Mouse (Mus musculus): ENCODE data around the gene Dglucy.

The Dglucy gene

GRCm38 (mm10) chr12:100925644-100926619 is 147.1 kb downstream of the Dglucy start:
- peak in 1 of 2 experiments; percentile 75 for DNase-seq (ENCODE audit: low spot score in 2 of 2)

DNA sequence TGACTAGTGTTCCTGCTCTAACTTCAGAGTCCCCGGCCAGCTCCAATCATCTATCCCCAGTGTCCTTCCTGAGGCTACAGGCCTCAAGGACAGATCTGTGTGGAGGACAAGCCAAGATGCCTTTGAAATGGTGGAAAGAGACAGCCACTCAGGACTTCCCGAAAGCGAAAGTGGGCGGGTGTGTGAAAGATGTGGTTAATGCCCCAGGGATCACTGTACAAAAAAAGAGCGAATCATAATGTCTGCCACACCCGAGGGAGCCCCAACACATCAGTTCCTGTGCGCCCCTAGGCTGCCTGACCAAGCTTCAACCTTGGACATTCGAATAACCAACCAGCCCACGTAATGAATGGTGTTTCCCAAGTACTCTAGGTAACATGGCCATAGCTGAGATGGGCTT is 149.4 kb downstream of the Dglucy start:
- no peak for DNase-seq (ENCODE audit: low spot score in 2 of 2)

DNA sequence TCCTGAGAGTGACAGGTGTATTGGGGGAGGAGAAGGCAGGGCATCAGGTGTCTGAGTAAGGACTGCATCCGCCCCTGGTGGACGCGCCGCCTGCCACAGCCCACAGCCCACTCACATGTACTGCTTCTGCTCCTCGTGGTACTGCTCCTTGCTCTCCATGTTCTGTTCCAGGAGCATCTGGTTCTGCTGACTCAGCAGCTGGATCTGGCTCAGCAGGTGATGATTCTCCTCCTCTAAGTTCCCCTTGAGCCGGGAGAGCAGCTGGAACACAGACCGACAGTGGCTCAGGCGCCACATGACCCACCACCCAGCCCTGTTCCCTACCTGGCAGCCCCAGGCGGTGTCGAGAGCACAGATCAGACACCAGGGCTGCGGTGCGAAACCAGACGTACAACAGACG is 152.8 kb downstream of the Dglucy start:
- DNase-seq (ENCODE audit: low spot score in 2 of 2) = no peak

DNA sequence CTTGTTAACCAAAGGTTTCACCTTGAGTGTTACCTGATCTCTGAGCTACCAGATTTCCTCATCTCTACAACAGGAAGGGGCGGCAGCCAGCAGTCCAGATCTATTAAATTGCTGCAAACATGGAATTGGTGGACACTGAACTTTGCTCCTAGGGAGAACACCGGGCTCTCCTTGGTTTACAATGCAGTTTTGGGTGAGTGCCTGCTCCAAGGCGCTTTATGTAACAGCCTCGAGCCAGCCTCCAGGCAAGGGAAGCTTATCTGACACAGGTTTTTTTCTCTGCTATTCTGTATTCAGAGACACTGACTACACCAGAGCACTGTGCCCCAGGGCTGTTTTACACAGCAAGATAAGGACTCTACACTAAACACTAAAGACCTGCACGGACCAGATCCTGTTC is 155.9 kb downstream of the Dglucy start:
- DNase-seq (ENCODE audit: low spot score in 2 of 2) = no peak

- DNase-seq (ENCODE audit: low spot score in 2 of 2) = peak; percentile 70 to 87
Measured at GRCm38 (mm10) chr12:100936116-100936515, 157.3 kb downstream of the Dglucy start.

DNA sequence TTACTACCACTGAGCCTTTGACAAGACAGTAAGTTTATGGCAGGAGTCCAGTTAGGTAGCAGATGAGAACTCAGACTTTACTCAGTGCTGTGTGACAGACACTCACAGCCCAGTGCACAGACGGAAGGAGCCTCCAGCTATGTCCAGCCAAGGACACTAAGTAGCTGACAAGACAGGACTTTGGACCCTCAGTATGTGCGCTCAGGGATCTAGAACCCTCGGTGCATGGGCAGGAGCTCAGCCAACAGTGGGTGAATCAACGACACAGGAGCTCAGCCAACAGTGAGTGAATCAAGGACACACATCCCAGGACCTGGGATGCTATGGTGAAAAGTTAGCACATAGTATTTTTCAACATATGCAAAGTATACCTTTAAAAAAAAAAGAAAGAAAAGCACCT is 157.9 kb downstream of the Dglucy start:
- DNase-seq (ENCODE audit: low spot score in 2 of 2) = no peak

DNA sequence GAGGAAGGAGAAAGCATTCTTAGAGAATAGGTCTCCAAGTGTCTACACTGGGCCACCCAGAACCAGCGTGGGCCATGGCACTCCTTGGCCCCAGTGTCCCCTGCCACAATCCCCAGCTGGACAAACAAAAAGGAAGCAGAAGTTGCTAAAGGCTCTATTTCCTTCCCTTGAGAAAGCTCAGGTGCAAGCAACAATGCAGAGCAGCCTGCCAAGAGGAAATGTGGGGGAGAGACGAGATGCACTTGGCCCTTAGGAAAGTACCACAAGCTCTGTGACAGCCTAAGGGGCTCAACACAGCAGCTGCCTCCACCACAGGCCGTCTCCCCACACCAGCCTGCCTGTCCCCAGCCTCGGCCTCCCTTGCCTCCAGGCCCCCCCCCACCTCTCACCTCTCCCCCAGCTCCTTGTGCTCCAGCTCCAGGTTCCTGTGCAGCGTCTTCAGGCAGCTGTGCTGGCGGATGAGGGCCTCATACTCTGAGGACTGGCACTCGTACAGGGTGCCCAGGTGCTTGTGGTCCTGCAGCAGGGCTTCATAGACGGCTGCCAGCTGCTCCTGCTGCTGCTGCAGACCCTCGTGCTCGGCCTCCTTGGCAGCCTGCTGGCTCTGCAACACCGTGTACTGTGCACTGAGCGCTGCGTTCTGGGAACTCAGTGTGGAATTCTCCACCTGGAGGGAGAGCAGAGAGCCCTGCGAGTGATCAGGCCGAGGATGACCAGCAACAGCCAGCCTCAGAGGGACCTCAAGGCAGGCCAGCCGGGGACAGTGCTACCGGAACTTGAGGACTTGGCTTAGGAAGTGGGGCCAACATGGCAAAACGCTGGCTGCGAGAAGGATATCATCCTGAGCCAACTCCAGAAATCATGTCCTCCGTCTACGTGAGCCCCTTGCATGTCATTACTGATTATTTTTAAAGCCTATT is 158.8 kb downstream of the Dglucy start:
- peak in 1 of 2 experiments; percentile 26 for DNase-seq (ENCODE audit: low spot score in 2 of 2)

DNA sequence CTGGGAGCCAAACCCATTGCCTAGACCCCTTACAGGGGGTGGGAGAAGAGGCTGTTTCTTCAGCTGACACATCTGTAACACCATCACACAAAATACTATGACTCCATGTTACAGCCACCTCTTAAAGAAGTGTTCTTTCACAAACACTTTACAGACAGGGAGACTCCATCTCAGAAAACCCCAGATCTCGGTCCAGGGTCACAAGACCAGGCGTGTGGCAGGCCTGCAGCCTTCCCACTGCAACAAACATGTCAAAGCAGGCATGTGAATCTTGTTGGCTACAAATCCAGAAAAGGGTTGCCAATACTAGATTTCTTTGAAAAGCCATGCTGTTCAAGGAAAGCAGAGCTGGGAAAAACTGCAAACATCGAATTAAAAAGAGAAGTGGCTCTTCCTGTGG is 162.5 kb downstream of the Dglucy start:
- DNase-seq (ENCODE audit: low spot score in 2 of 2) = no peak

DNA sequence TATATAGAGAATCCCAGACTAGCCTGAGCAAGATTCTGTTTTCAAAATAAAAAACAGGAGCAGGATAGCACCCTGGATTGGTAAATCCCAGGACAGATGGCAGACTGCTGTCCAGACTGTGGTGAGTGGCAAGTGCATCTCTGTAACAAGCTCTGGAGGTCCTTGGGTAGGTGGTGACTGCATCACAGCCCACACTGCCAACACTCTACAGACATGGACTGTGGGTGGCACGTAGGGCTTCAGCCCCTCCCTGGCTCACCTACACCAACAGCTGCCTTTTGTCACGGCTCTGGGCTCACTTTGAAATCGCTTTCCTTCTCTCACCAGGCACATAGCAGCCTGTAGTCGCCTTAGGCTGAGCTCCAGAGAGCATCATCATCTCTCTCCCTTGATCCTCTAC is 164.3 kb downstream of the Dglucy start:
- no peak for DNase-seq (ENCODE audit: low spot score in 2 of 2)

GRCm38 (mm10) chr12:100944921-100945336 is 166.1 kb downstream of the Dglucy start:
- no peak for DNase-seq (ENCODE audit: low spot score in 2 of 2)

DNA sequence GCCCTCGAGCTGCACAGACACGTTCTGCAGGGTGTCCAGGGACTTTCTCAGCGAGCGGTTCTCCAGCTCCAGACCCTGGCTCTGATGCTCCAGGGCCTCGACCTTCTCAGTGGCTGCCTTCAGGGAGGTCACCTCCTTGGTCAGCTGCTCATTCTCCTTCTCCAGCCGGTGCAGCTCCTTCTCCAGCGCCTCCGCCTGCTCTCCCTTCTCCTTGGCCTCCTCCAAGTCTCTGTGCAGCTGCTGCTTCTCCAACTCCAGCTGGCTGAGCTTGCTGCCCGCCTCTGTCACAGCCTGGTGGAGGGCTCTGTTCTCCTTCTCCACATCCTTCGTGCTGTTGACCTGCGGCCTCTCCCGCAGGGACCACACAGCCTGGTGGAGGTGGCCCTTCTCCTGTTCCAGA is 166.6 kb downstream of the Dglucy start:
- no peak for DNase-seq (ENCODE audit: low spot score in 2 of 2)

DNA sequence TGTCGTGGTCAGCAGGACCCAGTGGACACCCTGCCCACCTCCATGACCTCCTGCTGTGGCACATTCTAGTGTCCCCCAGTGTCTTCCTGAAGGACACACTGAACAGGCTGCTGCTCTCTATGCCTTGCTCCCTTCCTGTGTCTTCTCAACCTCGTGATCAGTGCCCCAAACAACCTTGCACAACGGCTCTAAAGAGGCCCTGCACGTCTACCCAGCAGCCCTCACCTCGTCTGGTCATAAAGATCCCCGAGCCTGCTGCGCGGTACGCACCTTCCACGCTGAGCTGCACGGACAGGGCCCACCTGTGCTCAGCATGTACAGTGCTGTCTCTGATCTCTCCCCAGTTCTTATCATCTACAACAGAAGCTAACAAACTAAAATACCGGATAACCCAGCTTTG is 167.1 kb downstream of the Dglucy start:
- DNase-seq (ENCODE audit: low spot score in 2 of 2) = no peak
